Mouse (Mus musculus) stomach, embryonic 14.5 days (tissue): ENCODE data around the gene Pde4d. TPM values are rescaled to one million over a fixed set of nuclear protein-coding genes. Genes with fewer than 3 reads are reported as not detected.

Experiments
- ATAC-seq: fragments of 200-750 bp; cut with Nextera tagmentation; 2 replicates; pipeline ENCODE4 v1.8.0; 2017; ENCODE audit warnings: low read depth, moderate TSS enrichment; ENCODE audit not compliant: insufficient number of reproducible peaks, insufficient read depth, low FRiP score
- H3K27ac ChIP-seq: fragments of 300-500 bp; sonication (generic); 2 replicates; pipeline ENCODE4 v1.5.1; 2014; ENCODE audit warnings: mild to moderate bottlenecking, low read length, moderate library complexity, mixed read lengths
- H3K27me3 ChIP-seq: fragments of 300-500 bp; sonication (generic); 2 replicates; pipeline ENCODE4 v1.6.1; 2014; ENCODE audit warnings: low read length, control low read depth, mixed read lengths; ENCODE audit not compliant: control insufficient read depth, insufficient read depth
- H3K36me3 ChIP-seq: fragments of 300-500 bp; sonication (generic); 2 replicates; pipeline ENCODE4 v1.6.1; 2014; ENCODE audit warnings: mild to moderate bottlenecking, control low read depth, low read length, moderate library complexity, mixed read lengths; ENCODE audit not compliant: control insufficient read depth, insufficient read depth
- H3K4me1 ChIP-seq: fragments of 300-500 bp; sonication (generic); 2 replicates; pipeline ENCODE4 v1.6.1; 2014; ENCODE audit warnings: low read length, control low read depth, mixed read lengths; ENCODE audit not compliant: control insufficient read depth, insufficient read depth
- H3K4me2 ChIP-seq: fragments of 300-500 bp; sonication (generic); replicated peaks from 2 replicates; pipeline ENCODE4 v1.6.1; 2014; ENCODE audit warnings: low read depth, low read length, control low read depth
- H3K4me3 ChIP-seq: fragments of 300-500 bp; sonication (generic); 2 replicates; pipeline ENCODE4 v1.5.1; 2014; ENCODE audit warnings: low read depth, low read length, control low read depth
- H3K9ac ChIP-seq: fragments of 300-500 bp; sonication (generic); replicated peaks from 2 replicates; pipeline ENCODE4 v1.6.1; 2014; ENCODE audit warnings: low read depth, mild to moderate bottlenecking, control low read depth, low read length, moderate library complexity, mixed read lengths
- H3K9me3 ChIP-seq: fragments of 300-500 bp; sonication (generic); 2 replicates; pipeline ENCODE4 v1.6.1; 2016; ENCODE audit warnings: low read depth, low read length, control low read depth; ENCODE audit not compliant: control insufficient read depth
- WGBS: fragments of 180-500 bp; shearing (Covaris S2); extraction: QIAGEN DNeasy Blood & Tissue Kit; methylation state at CpG from one replicate; pipeline ENCODE4 v1.1.7; 2014; 5-methylcytosine and 5-hydroxymethylcytosine counted together
- polyA plus RNA-seq: library from polyadenylated mRNA; unstranded; fragments of >200 nt; fragmentation: Nextera tagmentation; extraction: Ambion mirVana; gene quantifications from 2 replicates; pipeline ENCODE4 v1.2.1, GENCODE M21; 2014

Gene Pde4d
- polyA plus RNA-seq, 1 experiment from 2014 or later = 29.3 TPM

DNA sequence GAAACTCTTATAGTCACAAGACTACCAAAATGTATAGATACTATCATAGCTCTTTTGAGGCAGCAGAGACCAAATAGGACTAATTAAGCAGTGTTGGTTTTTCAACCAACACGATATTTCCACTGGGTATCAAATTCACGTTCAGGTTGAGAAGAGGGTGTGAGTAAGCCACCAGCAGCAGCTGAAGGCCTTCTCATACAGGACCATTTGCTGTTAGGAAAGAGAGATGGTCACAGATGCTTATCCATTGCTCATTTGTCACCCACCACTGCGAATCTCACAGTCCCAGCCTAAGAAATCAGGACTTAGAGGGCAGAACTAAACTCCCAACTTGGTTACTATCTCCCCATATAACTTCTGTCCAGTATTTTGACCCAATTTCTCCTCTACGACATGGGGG is 1338.9 kb downstream of the Pde4d start:
- H3K9ac ChIP-seq = no peak overlapping the region
- H3K36me3 ChIP-seq = no peaks in the 10 kb centered on the region
- no peaks in the 10 kb centered on the region for H3K9me3 ChIP-seq
- no peak overlapping the region for H3K4me3 ChIP-seq
- no peaks in the 10 kb centered on the region for H3K27me3 ChIP-seq
- no peaks in the 10 kb centered on the region for H3K4me1 ChIP-seq
- ATAC-seq = no peak
- no peak overlapping the region for H3K4me2 ChIP-seq
- H3K27ac ChIP-seq = no peak overlapping the region
- WGBS = 82% methylated on average over 4 of the region's 4 CpGs

DNA sequence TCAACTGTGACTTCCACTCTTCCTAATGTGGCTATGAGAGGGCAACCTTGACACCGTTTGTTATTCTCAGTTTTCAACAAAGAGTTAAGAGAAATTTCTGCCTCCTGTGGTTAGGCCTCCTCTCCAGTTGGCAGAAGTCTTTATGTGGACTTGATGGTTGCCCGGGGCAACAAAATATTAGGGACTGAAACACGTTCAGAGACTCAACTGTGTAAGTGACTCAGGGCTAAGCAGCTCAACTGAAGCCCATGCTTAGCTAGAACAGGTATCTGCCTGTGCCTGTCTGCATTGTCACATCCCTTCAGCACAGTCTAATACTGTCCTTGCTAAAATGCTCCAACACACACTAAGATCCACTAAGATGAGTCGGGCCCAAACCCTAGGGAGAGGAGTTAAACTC is 1339.4 kb downstream of the Pde4d start:
- Histone ChIP-seq H3K9me3 (no peaks in the 10 kb centered on the region), H3K4me3 (no peak overlapping the region), H3K4me1 (no peaks in the 10 kb centered on the region), H3K27me3 (no peaks in the 10 kb centered on the region), H3K36me3 (no peaks in the 10 kb centered on the region), H3K9ac (no peak overlapping the region), H3K27ac (no peak overlapping the region), H3K4me2 (no peak overlapping the region)
- no peak for ATAC-seq
- 69% methylated on average over 4 of the region's 4 CpGs for WGBS

DNA sequence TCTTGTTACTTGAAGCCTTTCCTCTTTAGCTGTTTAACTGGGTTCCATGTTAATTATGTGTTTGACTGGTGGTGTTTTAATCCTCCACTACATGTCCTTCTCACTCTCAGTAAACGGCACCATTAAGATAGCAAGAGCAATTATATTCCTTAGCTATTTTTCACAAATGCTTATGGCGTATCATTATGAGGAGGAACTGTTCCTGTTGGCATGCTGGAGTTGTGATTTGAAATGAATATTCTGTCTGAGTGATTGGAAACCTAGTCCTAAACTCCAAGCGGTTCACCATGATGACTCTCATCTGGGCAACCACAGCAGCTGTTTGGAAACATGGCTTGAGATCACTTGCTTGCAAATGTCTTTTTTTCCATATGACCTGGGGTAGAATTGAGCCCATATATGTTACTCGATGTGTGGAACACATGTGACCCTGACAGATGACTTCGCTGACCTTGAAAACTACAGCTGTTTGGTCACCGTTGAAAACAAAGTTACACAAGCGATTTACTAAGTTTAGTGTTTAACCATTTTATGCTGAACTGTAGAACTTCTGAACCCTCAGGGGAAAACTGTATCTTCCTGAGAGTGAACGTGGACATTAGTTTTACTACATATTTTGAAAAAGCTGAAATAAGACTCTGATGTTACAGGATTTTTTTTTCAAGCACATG is 1340.4 kb downstream of the Pde4d start:
- Histone ChIP-seq H3K27me3 (no peaks in the 10 kb centered on the region), H3K4me1 (peaks cover 3% of the 10 kb centered on the region; the same call in 1 of the 2 replicates), H3K4me3 (no peak overlapping the region), H3K27ac (no peak overlapping the region), H3K4me2 (no peak overlapping the region), H3K36me3 (no peaks in the 10 kb centered on the region), H3K9ac (no peak overlapping the region), H3K9me3 (no peaks in the 10 kb centered on the region)
- no peak for ATAC-seq
- 82% methylated on average over 8 of the region's 8 CpGs for WGBS

DNA sequence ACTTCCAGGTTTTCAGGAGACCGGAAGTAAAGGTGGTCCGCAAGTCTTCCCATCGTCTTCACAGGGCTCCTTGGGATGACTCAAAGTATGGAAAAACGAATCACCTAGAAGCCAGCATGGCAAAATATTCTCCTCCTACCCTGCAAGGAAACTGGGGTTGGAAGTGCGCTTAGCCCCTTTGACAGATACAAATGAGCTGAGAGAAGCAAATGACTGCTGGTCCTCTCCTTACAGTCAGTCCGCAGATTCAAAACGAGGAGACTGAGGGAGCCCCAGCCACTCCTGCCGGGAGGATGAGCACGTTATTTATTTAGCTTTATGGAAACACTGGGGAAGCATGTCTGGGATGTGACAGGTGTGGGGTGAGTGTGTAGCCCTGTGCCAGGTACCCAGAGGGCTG is 1344.2 kb downstream of the Pde4d start:
- H3K4me1 ChIP-seq = peaks cover 3% of the 10 kb centered on the region; the same call in 1 of the 2 replicates
- WGBS = 52% methylated on average over 9 of the region's 9 CpGs
- ATAC-seq = no peak
- 0 out of 2 replicates have a peak overlapping the region, but pooled peaks have one; percentile 10 for H3K4me2 ChIP-seq
- no peak overlapping the region for H3K9ac ChIP-seq
- H3K4me3 ChIP-seq = no peak overlapping the region
- H3K27ac ChIP-seq = no peak overlapping the region
- H3K9me3 ChIP-seq = no peaks in the 10 kb centered on the region
- no peaks in the 10 kb centered on the region for H3K36me3 ChIP-seq
- no peaks in the 10 kb centered on the region for H3K27me3 ChIP-seq

DNA sequence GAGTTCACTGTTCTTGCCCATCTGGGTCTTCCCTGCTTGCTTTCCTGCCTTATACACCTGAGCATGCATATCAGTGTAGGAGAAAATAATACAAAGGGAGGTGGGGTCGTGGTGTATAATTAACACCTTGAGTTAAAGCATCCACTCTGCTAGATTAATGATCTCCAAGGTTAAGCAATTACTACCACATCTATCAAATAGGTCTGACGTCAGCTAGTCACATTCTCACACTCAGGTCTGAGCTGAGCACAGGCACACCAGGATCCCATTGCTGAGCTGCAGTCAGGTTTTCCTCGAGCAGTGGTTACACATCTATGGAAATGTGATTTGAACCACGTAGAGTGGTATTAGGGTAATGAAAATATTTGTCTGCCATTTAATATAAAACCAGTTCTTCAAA is 1348.9 kb downstream of the Pde4d start:
- no peaks in the 10 kb centered on the region for H3K27me3 ChIP-seq
- H3K4me3 ChIP-seq = no peak overlapping the region
- no peak overlapping the region for H3K4me2 ChIP-seq
- peaks cover 3% of the 10 kb centered on the region; the same call in 1 of the 2 replicates for H3K4me1 ChIP-seq
- 49% methylated on average over 4 of the region's 4 CpGs for WGBS
- H3K9me3 ChIP-seq = no peaks in the 10 kb centered on the region
- no peak for ATAC-seq
- no peak overlapping the region for H3K27ac ChIP-seq
- no peaks in the 10 kb centered on the region for H3K36me3 ChIP-seq
- no peak overlapping the region for H3K9ac ChIP-seq

DNA sequence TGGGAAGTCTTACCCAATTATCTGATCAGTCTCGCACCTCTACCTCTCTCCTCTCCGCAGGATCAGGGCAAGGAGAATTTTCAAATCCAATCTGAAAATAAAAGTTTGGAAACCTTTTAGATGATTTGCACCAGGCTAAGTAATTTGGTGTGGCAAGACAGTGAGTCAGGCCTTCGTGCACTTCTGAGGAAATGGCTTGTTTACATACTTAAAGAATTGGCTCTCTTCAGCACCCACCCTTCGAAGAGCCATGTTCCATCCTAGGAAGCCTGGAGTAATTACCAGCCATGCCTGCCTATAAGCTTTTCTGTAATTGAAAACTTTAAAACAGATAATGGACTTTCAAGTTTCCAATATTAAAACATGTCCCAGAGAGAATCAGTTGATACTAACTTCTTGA is 1352.5 kb downstream of the Pde4d start:
- H3K4me2 ChIP-seq = no peak overlapping the region
- 37% methylated on average over 4 of the region's 4 CpGs for WGBS
- no peaks in the 10 kb centered on the region for H3K36me3 ChIP-seq
- no peak for ATAC-seq
- H3K4me3 ChIP-seq = no peak overlapping the region
- no peaks in the 10 kb centered on the region for H3K9me3 ChIP-seq
- H3K4me1 ChIP-seq = no peaks in the 10 kb centered on the region
- no peak overlapping the region for H3K9ac ChIP-seq
- no peaks in the 10 kb centered on the region for H3K27me3 ChIP-seq
- no peak overlapping the region for H3K27ac ChIP-seq

DNA sequence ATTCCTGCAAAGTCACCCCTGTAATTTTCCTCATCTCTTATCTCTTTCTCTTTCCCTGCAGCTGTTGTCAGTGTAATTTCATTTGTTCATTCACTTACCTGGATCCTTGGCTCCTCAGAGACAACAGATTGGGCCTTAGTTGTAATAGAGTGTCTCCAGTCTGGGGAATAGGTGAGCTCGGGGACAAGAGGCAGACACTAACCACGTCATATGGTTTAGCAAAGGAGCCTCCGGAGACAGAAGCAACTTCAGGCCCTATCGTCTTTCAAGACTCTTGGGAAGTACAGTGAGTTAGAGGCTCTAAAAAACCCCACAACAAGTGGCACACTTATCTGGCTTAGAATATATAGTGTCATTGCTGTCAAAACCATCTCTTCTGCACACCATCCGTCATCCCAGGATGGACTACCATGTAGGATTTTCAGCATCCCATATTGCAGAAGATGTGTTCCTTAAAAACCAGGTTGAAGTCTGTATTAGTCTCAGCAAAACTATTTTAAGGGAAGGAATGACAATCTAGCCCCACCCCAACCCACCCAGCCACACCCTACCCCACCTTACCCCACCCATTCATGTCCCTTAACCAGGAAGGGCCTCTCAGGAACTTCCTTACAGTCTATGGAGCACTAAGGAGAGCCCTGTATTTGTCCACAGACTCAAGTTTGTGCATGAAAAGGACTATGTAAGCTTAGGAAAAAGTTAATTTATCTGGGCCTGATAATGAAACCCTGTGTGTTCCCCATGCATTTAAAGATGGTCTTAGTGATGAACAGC is 1356.6 kb downstream of the Pde4d start:
- H3K27me3 ChIP-seq = no peaks in the 10 kb centered on the region
- H3K9ac ChIP-seq = no peak overlapping the region
- WGBS = 86% methylated on average over 5 of the region's 5 CpGs
- 0 out of 2 replicates have a peak, but pooled peaks cover 3% of the 10 kb centered on the region for H3K4me1 ChIP-seq
- ATAC-seq = no peak
- H3K9me3 ChIP-seq = no peaks in the 10 kb centered on the region
- no peak overlapping the region for H3K4me2 ChIP-seq
- H3K4me3 ChIP-seq = no peak overlapping the region
- no peak overlapping the region for H3K27ac ChIP-seq
- H3K36me3 ChIP-seq = no peaks in the 10 kb centered on the region

DNA sequence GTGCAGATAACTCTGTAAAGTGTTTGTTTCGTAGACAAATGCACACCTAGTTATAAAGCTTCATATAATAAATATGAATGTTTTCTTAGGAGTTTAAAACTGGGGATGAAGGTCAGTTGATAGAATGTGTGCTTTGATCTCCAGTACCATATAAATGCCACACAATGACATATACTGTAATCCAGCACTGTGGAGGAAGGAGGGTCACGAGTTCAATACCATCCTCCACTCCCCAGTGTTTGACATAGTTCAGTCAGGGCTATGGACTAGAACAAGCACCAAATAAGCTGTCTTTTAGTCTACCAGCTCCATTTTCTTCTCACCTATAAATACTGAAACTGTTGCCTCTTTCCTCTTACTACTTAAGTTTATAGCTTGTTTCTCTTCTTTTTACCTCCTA is 1357.3 kb downstream of the Pde4d start:
- no peaks in the 10 kb centered on the region for H3K27me3 ChIP-seq

More for the DNA sequence above, 1357.3 kb downstream of the Pde4d start:
- no peak for ATAC-seq
- Histone ChIP-seq H3K9me3 (no peaks in the 10 kb centered on the region), H3K4me3 (no peak overlapping the region), H3K4me1 (0 out of 2 replicates have a peak, but pooled peaks cover 3% of the 10 kb centered on the region), H3K4me2 (no peak overlapping the region), H3K27ac (no peak overlapping the region), H3K9ac (no peak overlapping the region), H3K36me3 (no peaks in the 10 kb centered on the region)
- whole genome bisulfite sequencing = 61% methylated on average over 2 of the region's 2 CpGs
